Mouse (Mus musculus): ENCODE results near the gene Atp6v0a1.
"Not testable (repeated sequence)": the region's sequence is repeated elsewhere in the genome, so short reads cannot be mapped to it uniquely, and the experiment has no call there.

The Atp6v0a1 gene

DNA sequence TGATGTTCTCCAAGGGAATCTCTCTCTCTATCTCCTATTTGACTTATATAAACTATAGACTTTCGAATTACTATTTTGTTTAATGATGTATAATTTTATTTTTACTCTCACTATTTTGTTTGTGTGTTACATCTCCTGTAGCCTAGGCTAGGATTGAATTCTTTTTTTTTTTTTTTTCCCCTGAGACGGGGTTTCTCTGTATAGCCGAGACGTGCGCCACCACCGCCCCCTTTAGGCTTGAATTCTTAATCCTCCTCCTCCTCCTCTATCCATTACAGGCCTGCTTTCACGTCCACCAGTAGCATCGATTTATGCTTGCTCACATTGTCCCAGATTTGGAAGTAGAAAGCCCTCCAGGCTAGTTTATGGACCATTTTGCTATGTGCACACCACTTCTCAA, 27.2 kb upstream of the Atp6v0a1 start:
- DNase-seq, result peak; percentile 27

DNA sequence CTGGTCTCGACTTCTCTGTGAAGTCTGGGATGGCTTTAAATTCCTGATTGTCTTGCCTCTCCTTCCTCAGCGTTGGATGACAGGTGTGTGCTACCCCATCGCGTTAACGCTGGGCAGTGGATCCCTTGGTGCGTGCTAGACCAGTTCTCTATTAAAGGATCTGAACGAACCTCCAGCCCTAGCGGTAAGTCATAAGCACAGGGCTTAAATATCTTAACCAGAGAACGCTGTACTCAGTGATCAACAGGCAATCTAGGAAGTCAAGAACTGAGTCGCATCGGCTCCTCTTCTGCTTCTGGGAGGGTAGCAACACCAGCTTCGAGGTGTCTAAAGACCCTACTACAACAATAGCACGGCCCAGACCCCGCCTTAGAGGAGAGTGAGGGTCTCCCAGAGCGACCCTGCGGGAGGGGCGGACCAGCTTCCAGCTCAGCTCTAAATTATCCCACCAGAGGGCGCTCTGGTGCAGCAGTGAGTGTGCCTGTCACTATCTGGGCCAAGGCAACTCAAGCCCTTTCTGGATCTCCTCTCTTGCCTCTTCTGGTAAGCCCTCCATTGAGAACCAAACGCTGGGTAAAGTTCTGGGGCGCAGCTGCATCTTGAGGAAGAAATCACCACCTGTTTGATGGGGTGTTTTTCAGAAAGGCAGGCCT, 26.0 kb upstream of the Atp6v0a1 start:
- DNase-seq, result peak; percentile 91

DNA sequence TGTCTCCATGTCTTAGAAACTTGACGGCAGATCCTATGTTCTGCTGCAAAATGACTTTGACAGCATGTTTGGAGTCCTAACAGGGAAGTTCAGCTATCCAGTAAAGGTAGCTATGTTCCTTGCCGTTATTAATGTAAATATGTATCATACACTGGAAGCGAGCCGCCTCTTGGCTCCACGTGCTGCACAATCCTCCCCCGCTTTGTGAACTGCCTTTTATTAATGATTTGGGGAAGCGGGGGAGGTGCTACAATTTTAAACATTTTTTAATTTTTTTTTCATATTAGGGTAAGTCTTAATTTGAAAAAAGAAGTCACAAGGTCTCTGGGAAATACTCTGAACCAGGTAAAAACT, 25.5 kb upstream of the Atp6v0a1 start:
- DNase-seq, result no peak

DNA sequence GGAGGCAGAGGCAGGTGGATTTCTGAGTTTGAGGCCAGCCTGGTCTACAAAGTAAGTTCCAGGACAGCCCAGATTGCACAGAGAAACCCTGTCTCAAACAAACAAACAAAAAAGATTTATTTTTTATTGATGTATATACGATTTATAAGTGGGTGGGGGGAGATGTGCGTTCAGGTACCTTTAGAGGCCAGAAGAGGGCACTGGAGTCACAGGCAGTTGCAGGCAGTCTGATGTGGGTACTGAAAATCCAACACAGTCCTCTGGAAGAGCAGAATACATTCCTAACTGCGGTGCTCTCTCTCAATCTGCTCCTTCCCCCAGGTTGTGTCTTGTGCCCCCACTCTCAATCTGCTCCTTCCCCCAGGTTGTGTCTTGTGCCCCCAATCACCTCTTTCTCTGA, 23.6 kb upstream of the Atp6v0a1 start:
- no peak for DNase-seq

DNA sequence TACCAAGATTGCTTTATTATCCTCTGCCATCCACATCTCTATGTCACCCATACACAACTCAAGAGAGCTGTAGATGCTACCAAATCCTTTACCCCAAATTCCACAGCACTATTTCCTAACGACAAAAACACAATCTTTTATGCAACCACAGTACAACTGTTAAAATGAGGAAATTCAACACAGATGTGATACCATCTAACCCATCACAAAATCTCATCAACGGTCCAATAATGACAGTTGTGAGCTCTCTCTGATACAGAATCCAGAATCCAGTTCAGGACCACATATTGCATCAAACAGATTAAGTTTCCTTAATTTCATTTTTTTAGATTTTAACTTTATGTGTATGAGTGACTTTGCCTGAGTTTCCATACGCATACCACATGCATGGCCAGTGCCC, 20.6 kb upstream of the Atp6v0a1 start:
- no peak for DNase-seq

DNA sequence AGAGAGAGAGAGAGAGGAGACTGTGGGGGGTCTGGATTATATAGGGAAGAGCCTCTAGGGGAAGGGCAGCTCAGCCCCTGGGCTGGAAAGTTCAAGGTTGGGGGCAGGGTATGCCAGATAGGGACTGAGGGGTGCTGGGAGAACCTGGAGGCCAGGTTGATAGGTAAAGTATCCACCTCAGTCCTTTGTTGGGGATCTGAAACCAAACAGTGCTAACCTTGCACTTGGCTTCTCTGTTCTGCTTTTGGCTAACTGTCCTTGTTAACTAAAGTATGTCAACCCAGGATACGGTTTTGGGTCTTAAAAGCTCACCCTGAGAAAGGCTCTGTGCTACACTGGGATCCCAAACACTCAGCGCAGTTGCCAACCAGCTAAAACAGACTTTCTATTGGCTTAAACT, 19.6 kb upstream of the Atp6v0a1 start:
- DNase-seq, result no peak

DNA sequence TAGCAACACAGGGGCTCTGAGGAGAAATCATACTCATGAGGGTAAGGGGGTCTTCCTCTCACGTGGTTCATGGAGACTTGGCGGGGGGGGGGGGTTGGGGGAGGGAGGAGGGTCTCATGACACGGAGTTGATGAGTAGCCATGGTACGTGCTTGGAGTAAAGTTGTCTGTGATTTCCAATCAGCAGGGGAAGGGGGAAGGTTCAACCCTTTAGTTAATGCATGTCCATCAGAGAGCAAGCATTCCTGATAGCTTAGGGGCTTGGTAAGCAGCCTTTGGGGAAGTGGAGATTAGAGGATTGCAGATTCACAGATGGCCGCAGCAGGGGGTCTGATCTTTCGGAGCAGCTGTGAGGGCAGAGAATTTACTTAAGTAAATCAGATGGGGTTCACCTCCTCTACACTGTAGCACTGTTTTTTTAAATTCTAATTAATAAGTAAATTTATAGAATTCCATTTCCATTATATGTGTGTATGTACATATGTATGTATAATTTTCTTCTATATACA, 18.2 kb upstream of the Atp6v0a1 start:
- peak; percentile 30 for DNase-seq

DNA sequence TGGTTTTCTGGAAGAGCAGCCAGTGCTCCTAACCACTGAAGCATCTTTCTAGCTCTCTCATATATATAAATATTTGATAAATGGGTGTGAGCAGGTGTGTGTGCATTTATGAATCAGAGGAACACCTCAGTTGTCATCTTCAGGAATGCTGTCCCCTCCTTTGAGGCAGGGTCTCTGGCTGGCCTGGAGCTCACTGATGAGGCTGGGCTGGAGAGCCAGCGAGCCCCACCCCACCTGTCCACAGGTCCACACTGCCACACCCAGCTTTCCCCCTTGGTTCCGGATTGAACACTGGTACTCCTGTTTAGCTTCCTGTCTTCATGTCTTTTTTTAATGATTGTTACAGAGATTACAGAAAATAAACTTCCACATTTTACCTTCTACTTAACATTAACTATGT, 15.8 kb upstream of the Atp6v0a1 start:
- no peak for DNase-seq

DNA sequence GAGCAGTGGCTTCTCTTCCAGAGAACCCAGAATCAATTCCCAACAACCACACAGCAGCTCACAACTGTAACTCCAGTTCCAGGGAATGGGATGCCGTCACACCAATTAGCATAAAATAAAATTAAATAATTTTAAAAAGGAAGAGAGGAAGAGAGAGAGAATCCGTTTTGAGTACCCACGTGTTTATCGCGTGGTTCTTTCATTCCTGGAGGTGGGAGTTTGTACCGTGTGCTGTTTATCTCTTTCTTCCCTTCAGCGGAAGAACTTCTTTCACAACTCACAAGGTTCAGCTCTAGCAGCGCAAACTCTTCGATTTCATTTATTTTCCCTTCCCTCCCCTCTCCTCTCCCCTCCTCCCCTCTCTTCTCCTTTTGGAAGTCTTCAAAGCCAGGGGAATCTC, 15.0 kb upstream of the Atp6v0a1 start:
- no peak for DNase-seq

DNA sequence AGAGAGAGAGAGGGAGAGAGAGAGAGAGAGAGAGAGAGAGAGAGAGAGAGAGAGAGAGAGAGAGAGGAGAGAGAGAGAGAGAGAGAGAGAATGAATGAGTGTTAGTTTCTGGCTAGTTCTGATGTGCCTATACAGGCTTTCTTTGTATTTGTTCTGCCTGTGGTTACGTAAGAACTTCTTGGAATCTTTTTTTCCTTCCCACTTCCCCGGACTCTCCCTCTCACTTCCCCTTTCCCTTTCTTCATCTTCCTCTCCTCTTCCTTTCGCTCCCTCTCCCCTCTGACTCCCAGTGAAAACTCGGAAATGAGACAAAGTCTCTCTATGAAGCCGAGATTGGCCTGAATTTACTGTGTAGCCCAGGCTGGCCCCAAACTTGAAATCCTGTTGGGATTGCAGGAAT, 14.6 kb upstream of the Atp6v0a1 start:
- DNase-seq, result no peak

DNA sequence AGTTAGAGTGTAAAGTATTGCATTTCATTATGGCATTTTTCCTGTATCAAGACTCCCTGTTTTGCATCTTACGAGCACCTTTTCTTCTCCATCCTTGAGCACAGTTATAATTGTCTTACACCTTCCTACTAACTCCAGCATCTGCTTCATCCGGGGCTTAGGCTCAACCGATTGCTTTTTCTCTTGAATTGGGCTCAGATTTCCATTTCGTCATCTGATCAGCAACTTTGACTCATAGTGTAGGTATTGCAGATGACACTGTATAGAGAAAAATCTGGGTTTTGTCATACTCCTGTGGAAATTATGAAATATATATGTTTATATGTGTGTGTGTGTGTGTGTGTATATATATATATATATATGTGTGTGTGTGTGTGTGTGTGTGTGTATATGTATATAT, 12.8 kb upstream of the Atp6v0a1 start:
- DNase-seq, result no peak

DNA sequence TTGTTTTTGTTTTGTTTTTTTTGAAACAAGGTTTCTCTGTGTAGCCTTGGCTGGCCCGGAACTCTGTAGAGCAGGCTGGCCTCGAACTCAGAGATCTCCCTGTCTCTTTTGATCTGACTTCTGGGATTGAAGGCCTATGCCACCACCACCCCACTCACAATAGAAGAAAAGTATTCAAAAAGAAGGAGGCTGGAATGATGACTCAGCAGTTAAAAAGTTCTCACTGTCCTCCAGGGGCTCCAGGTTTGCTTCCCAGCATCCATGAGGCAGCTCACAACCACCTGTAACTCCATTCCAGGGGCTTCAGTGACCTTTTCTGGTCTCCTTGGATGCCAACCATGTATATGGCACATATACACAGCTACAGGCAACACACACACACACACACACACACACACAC, 10.4 kb upstream of the Atp6v0a1 start:
- no peak for DNase-seq

DNA sequence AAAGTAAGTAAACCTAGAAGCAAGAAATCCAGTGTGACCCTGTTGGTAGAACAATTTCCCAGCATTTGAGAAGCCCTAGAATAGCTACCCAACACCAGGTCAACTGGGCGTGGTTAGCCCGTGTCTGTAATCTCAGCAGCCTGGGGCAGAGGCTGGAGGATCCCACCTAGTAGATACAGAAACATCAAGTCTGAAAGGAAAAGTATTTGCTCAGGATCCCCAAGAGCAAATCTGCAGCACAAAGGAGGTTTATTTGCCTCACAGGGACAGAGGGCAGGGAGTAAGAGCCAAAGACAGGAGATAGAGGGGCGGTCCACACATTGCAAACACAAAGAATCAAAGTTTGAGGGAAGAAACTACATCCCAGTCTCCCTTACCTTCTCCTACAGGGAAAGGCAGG, 10.0 kb upstream of the Atp6v0a1 start:
- DNase-seq, result no peak

DNA sequence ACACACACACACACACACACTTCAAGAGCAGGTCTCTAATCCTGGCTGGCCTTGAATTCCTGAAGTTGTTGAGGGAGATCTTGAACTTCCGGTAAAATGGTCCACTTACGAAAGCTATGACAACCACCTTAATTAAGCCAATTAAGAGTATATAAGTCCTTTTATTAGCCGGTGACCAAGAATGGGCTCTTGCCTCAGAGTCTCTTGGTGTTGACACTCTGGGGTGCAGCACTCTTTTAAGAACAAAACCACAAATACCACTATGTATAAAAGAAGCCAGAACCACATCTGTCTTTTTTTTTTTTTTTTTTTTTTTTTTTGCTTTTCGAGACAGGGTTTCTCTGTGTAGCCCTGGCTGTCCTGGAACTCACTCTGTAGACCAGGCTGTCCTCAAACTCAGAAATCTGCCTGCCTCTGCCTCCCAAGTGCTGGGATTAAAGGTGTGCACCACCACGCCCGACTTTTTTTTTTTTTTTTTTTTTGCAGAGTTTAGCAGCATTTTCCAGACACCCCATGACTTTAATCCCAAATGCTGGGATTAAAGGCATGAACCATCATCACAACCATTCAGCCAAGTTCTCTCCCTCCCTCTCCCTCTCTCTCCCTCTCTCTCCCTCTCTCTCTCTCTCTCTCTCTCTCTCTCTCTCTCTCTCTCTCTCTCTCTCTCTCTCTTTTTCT, 7.2 kb upstream of the Atp6v0a1 start:
- DNase-seq, result not testable (repeated sequence)

DNA sequence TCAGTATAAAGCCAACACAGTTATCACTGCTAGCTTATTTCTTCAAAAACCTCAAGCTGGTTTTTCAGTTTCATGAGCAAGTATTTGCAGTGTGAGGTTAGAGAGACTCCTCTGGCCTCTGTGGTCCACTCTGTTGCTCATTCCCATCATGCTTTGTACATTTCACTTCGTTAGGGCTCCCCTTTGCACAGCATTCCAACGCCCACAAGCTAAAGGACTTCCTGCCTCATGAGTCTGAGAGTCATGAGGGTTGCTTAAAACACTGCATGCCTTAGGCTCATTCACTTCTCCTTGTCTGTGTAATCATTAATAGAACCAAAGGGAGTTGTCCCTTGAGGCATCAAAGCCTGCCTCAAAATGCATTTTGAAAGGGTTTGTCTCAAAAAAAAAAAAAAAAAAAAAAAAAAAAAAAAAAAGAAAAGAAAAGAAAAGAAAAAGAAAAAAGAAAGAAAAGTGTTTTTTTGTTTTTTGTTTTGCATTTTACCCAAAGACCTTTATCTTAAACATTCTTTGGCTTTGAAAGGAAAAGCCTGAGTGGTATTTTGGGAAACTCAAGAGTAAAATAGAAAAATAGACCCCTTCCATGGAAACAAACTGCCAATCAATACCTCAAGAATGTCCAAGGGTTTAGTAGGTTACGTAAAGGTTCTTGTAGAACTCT, 6.1 kb upstream of the Atp6v0a1 start:
- no peak for DNase-seq

DNA sequence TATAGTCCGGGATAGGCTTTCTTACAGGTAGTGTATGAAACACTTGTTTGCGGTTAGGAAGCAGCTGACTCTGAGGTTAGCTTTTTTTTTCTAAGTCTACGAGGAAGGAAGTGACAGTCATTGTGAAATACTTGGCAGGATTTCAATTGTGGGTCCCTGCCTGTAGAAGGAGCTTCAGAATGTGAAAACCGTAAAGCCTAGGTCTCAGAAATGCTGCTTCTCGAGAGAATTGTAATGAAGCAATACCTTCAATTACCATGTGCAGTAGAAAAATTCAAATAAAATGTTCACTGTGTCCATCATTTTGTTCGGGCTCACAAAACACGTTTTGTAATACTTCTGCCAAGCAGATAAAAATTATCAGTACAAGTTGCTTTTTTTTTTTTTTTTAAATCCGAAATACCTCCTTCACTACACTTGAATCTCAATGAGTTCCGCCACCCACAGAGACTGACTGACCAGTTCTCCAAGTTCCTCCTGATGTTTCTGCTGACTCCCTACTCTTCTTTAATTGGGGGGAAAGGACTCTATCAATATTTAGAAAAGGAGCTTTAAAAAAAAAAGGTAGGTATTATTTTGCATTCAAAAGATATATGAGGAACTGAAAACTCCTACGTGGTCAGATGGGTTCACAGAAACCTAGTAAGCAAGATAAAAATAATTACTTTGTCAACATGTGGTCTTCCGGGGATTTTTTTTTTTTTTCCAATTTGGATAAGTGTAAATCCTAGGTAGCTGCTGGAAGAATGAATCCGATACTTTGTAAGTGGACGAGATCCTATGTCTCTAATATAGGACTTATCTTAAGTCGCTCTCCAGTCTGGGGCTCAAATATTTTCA, 826 bp upstream of the Atp6v0a1 start:
- DNase-seq, result no peak

DNA sequence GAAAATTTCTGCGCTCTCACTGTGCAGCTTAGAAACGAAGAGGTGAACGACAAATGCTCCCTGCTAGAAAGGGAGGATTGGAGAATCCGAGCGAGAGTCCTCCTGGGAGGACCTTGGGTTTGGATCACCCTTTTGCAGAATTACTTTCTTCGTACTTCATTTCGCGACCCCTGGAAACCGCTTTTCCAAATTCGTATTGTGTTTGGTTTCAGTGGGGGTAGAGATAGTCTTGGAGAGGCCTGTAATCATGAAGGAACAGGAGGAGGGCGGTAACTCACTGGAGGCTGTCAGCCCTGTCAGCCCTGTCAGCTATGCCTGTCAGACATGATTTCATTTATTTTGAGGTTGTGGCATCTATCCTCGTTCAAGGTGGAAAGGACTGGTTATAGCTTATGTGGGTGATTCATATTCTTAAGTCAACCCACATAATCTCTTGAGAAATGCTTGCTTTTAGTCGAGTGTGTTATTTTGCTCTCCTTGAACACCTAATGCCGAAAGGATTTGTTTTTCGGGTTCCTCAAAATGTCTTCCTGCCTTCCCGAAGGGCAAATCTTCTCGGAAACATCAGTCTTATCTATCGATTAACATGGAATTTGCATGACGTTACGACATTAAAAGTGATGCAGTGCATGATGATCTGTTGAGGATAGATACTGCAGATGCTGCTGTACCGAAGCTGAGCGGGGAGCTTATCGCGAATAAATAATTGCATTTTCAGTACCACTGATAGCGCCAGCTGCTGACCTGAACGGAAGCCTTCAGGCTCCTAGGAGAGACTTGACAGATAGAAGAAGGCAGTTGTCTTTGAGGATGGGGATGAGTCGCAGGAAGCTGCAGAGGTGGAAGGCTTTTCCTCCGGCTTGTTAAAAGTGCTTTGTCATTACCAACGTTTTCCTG, 884 bp downstream of the Atp6v0a1 start:
- peak; percentile 51 for DNase-seq

DNA sequence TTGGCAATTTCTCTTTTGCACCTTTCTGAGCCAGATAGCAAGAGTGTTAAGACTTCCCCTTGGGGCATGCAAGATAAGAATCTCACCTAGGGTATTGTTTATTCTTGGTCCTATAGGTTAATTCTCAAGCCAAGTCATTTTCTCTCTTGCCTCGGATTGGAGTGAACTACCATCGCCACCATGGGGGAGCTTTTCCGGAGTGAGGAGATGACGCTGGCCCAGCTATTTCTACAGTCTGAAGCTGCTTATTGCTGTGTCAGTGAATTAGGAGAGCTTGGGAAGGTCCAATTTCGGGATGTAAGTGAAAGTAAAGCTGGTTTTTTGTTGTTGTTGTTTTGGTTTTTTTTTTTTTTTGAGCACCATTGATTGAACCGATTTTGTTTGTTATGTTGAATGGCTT, 2.4 kb downstream of the Atp6v0a1 start:
- no peak for DNase-seq

DNA sequence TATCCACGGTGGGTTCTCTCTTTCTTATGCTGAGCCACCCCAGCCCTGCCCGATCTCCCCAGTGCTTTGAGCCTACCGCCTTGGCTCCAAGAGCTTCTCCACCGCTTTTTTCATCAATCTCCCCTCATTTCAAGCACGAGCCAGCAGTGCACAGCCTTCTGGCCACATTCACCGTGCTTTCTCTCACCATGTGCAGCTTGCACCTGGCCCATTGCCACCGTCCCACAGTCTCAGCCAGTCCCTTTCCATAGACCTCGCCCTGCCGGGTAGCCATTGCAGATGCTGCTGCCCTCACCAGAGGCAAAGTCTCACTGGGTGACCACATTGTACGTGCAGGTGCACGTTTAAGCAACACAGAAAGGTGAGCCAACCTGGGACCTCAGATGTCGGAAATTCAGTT, 14.1 kb downstream of the Atp6v0a1 start:
- no peak for DNase-seq

DNA sequence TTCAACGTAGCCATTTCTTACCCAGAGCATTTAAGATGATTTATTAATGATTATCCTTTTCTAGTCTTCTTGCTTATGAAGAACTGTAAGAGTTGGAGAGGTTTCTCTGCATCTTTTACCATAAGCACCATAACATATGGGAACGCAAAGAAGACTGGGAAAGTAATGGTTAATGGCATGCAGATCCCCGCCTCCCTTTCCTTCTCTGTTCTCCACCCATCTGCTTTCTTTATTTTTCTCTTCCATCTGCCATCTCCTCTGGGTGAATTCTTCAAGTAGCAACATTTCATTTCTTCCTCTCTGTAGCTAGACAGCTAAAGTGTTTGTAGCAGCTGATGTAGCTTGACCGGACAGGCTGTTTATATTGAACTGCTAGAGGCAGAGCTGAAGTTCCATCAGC, 14.7 kb downstream of the Atp6v0a1 start:
- DNase-seq, result no peak

DNA sequence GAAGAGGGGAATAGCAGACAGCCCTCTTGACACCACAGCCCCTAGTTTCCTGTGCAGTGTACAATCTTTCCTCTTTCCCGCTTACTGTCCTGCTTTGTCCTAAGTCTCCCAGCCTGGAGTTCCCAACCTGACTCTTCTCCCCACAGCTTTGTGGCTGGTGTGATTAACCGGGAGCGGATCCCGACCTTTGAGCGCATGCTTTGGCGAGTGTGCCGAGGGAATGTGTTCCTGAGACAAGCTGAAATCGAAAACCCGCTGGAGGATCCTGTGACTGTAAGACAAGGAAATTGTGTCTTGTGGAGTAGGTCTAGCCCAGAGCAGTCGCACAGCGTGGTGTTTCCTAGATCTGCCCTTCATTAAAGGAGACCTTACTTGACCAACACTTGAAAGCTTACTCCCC, 17.9 kb downstream of the Atp6v0a1 start:
- DNase-seq, result no peak

DNA sequence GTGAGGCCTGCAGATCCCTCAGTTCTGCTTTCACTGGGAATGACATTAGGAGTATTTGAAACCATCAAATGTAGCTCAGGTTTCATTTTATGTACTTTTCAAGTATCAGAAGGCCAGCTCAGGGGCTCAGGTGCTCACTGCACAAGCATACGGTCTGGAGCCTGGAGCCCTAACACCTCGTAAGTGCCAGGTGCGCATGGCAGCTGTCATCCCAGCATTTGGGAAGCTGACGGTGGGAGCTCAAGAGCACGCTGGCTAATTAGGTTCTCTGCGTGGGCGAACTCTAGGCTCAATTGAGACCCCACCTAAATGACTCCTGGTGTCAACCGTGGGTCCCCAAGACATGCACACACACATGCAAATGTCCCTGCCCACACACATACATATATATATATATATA, 20.1 kb downstream of the Atp6v0a1 start:
- DNase-seq, result no peak
